Mouse (Mus musculus) midbrain, embryonic 13.5 days (tissue): ENCODE data around the gene Lrpap1. TPM values are rescaled to one million over a fixed set of nuclear protein-coding genes. Genes with fewer than 3 reads are reported as not detected.

Experiments used
- ATAC-seq: fragments of 200-750 bp; cut with Nextera tagmentation; 2 replicates; pipeline ENCODE4 v1.8.0; 2017; ENCODE audit warnings: mild to moderate bottlenecking, moderate TSS enrichment, moderate library complexity
- H3K27ac ChIP-seq: fragments of 300-500 bp; sonication (generic); 2 replicates; pipeline ENCODE4 v1.5.1; 2015; ENCODE audit warnings: inconsistent platforms, mild to moderate bottlenecking, moderate library complexity
- H3K27me3 ChIP-seq: fragments of 300-500 bp; sonication (generic); 2 replicates; pipeline ENCODE4 v1.6.1; 2015; ENCODE audit warnings: mild to moderate bottlenecking, inconsistent platforms
- H3K36me3 ChIP-seq: fragments of 300-500 bp; sonication (generic); 2 replicates; pipeline ENCODE4 v1.6.1; 2015; ENCODE audit warnings: mild to moderate bottlenecking, inconsistent platforms
- H3K4me1 ChIP-seq: fragments of 300-500 bp; sonication (generic); replicated peaks from 2 replicates; pipeline ENCODE4 v1.6.1; 2015; ENCODE audit warnings: inconsistent platforms
- H3K4me2 ChIP-seq: fragments of 300-500 bp; sonication (generic); replicated peaks from 2 replicates; pipeline ENCODE4 v1.6.1; 2015; ENCODE audit warnings: moderate library complexity, mild to moderate bottlenecking, inconsistent platforms
- H3K4me3 ChIP-seq: fragments of 300-500 bp; sonication (generic); replicated peaks from 2 replicates; pipeline ENCODE4 v1.5.1; 2015; ENCODE audit warnings: mild to moderate bottlenecking, inconsistent platforms
- H3K9ac ChIP-seq: fragments of 300-500 bp; sonication (generic); replicated peaks from 2 replicates; pipeline ENCODE4 v1.6.1; 2015; ENCODE audit warnings: mild to moderate bottlenecking, inconsistent platforms
- H3K9me3 ChIP-seq: fragments of 300-500 bp; sonication (generic); 2 replicates; pipeline ENCODE4 v1.6.1; 2016; ENCODE audit warnings: mild to moderate bottlenecking, inconsistent platforms
- WGBS: fragments of 180-500 bp; shearing (Covaris S2); methylation state at CpG from one replicate; pipeline ENCODE4 v1.1.7; 2015; 5-methylcytosine and 5-hydroxymethylcytosine counted together
- polyA plus RNA-seq: library from polyadenylated mRNA; unstranded; fragments of >200 nt; fragmentation: Nextera tagmentation; extraction: Ambion mirVana; gene quantifications from 2 replicates; pipeline ENCODE4 v1.2.1, GENCODE M21; 2015

Lrpap1 gene
- polyA plus RNA-seq, 1 experiment from 2014 or later, result 114 TPM

DNA sequence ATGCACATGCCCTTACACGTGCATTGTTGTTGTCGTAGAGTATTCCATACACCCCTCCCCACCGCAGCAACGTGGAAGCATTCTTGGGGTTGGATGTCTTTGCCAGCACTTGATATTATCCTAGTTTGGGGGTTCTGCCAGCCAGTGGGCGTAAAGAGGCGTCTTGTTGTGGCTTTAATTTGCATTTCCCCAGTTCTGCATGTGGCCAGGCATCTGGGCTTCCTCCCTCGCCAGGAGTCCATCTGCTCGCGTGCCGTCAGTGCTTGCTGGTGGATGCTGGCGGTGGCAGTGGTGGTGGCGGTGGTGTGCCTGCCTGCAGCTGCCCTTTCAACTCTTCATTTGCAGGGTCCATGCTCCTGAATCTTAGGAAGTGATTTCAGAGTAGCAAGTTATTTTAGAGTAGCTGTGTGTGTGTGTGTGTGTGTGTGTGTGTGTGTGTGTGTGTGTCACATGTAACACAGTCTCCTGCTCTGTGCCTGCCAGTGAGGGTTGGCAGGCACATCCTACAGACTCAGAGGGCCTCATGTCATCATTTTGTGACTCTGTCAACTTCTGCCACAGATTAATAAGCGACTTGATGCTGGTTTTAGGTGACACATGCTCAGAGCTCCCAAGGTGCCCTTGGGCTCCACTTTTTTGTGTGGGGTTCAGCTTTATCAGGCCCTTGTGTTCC lies 32.1 kb upstream of the Lrpap1 start:
- no peaks in the 10 kb centered on the region for H3K36me3 ChIP-seq
- peak; percentile 56; the same call in 1 of the 2 replicates for ATAC-seq
- H3K9ac ChIP-seq, result no peak overlapping the region
- 68% methylated on average over 13 of the region's 13 CpGs for WGBS
- no peak overlapping the region for H3K4me3 ChIP-seq
- H3K9me3 ChIP-seq, result no peaks in the 10 kb centered on the region
- H3K4me1 ChIP-seq, result peaks cover 9% of the 10 kb centered on the region; the same call in 1 of the 2 replicates
- no peak overlapping the region for H3K4me2 ChIP-seq
- no peaks in the 10 kb centered on the region for H3K27me3 ChIP-seq
- H3K27ac ChIP-seq, result no peak overlapping the region; the same call in 1 of the 2 replicates

DNA sequence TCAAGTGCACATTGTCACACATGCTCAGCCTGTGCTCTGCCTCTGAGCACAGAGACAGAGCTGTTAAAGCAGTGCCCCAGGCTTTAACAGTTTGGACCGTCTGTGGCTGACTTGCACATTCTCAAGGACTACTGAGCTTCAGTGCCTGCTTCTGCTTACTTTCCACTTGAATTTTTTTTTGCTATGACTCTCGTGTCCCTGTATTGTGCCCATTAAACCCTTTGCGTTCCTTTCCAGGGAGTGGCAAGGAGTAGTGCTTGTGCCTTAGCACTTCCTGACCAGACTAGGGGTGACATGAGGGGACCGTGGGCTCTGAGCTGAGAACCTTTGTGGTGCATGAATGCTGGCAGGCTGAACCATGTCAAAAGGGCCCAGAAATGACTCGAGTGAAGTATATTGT lies 30.3 kb upstream of the Lrpap1 start:
- peaks cover 4% of the 10 kb centered on the region; the same call in 1 of the 2 replicates for H3K4me1 ChIP-seq
- 77% methylated on average over 5 of the region's 5 CpGs for WGBS
- H3K4me3 ChIP-seq, result no peak overlapping the region
- H3K9ac ChIP-seq, result no peak overlapping the region
- H3K9me3 ChIP-seq, result no peaks in the 10 kb centered on the region
- no peak for ATAC-seq
- no peak overlapping the region for H3K27ac ChIP-seq
- H3K27me3 ChIP-seq, result 0 out of 2 replicates have a peak, but pooled peaks cover 3% of the 10 kb centered on the region
- H3K36me3 ChIP-seq, result no peaks in the 10 kb centered on the region
- no peak overlapping the region for H3K4me2 ChIP-seq

DNA sequence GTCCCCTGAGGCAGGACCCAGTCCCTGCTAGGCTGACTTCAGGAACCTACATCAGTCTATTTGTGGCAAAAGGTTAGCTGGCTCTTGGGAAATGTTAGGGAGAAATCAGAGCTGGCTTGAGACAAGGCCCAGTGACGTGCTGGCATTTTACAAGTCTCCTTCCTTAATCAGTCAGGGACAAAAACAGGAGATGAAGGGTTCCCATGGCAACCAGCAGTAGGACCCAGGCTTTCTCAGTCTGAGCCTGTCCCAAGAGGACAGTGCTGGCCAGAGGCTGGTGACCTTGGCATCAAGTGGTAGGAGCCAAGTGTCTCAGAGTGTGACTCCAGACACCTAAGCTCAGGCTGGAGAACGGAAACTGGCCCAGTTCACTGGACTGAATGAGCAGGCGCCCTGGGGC lies 28.7 kb upstream of the Lrpap1 start:
- Histone ChIP-seq H3K27me3 (0 out of 2 replicates have a peak, but pooled peaks cover 3% of the 10 kb centered on the region), H3K9me3 (no peaks in the 10 kb centered on the region), H3K4me2 (no peak overlapping the region), H3K27ac (no peak overlapping the region), H3K4me3 (no peak overlapping the region), H3K36me3 (no peaks in the 10 kb centered on the region), H3K9ac (no peak overlapping the region), H3K4me1 (0 out of 2 replicates have a peak, but pooled peaks cover 4% of the 10 kb centered on the region)
- ATAC-seq, result no peak
- WGBS, result 59% methylated on average over 3 of the region's 3 CpGs

DNA sequence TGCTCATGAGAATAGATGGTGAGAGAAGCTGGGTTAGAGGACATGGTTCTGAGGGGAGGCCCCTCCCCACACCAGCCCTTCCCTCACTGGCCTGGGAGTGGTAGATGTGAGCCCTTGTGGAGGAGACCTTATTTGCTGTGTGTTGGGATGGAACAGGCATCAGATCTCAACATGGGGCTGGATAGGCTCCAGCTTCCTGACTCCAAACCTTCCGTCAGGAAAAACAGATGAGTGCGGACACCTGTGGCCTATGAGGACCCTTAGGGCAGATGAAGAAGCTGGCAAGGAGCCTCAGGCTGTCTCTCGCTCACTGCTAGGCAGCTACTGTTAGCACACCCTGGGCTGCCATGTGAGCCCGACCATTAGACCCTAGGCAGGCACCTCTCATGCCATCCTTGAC lies 27.9 kb upstream of the Lrpap1 start:
- ATAC-seq, result no peak
- 96% methylated on average over 4 of the region's 4 CpGs for WGBS

DNA sequence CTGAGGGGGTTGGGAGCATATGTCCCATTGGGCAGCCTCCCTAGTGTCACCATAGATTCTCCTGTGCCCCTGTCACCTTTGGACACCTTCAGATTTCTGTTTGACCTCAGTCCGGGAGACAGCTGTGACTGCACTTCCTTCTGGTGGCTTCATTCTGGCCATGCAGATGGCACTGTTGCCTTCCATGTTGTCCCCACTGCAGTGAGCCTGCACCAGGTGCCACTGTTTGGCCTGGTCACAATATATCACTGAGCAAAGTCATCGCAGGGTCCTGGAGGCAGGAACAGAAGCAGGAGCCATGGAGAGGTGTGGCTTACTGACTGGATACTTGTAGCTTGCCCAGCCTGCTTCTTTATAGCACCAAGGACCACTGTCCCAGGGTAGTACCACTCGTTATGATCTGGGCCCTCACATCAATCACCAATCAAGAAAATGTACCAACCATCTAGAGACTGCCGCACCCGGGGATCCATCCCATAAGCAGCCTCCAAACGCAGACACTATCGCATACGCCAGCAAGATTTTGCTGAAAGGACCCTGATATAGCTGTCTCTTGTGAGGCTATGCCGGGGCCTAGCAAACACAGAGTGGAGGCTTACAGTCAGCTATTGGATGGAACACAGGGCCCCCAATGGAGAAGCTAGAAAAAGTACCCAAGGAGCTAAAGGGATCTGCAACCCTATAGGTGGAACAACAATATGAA lies 26.9 kb upstream of the Lrpap1 start:
- Histone ChIP-seq H3K9me3 (no peaks in the 10 kb centered on the region), H3K9ac (no peak overlapping the region; the same call in 1 of the 2 replicates), H3K27me3 (0 out of 2 replicates have a peak, but pooled peaks cover 3% of the 10 kb centered on the region), H3K27ac (no peak overlapping the region), H3K36me3 (no peaks in the 10 kb centered on the region), H3K4me2 (no peak overlapping the region), H3K4me3 (no peak overlapping the region), H3K4me1 (no peaks in the 10 kb centered on the region)
- no peak for ATAC-seq
- 90% methylated on average over 9 of the region's 9 CpGs for WGBS

More for the DNA sequence above, 27.9 kb upstream of the Lrpap1 start:
- 0 out of 2 replicates have a peak, but pooled peaks cover 4% of the 10 kb centered on the region for H3K4me1 ChIP-seq
- no peak overlapping the region for H3K9ac ChIP-seq
- H3K36me3 ChIP-seq, result no peaks in the 10 kb centered on the region
- no peak overlapping the region for H3K4me2 ChIP-seq
- no peaks in the 10 kb centered on the region for H3K9me3 ChIP-seq
- H3K4me3 ChIP-seq, result no peak overlapping the region
- H3K27me3 ChIP-seq, result 0 out of 2 replicates have a peak, but pooled peaks cover 3% of the 10 kb centered on the region
- no peak overlapping the region for H3K27ac ChIP-seq

DNA sequence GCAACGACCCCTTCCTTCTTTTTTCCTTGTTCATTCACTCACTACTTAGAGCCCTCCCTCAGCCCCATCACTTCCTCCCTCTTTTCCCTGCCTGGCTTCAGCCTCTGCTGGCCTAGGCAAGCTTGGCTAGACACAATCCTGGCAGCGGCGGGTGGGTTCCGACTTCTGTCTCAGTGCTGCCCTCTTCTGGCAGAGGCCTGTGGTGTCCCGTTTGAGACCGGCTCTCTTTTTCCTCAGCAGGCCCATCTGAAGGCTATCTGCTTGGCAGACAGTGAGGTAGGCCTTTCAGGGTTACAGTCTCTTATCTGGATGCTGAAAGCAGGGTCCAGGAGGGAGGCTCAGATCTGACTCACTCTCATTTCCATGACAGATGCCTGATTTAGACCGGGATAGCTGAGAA lies 26.2 kb upstream of the Lrpap1 start:
- WGBS, result 5% methylated on average over 7 of the region's 7 CpGs
- H3K4me3 ChIP-seq, result no peak overlapping the region
- H3K4me1 ChIP-seq, result no peaks in the 10 kb centered on the region
- no peak overlapping the region for H3K4me2 ChIP-seq
- H3K27me3 ChIP-seq, result 0 out of 2 replicates have a peak, but pooled peaks cover 3% of the 10 kb centered on the region
- no peak overlapping the region for H3K27ac ChIP-seq
- no peaks in the 10 kb centered on the region for H3K9me3 ChIP-seq
- H3K9ac ChIP-seq, result no peak overlapping the region
- ATAC-seq, result peak; percentile 79
- no peaks in the 10 kb centered on the region for H3K36me3 ChIP-seq

DNA sequence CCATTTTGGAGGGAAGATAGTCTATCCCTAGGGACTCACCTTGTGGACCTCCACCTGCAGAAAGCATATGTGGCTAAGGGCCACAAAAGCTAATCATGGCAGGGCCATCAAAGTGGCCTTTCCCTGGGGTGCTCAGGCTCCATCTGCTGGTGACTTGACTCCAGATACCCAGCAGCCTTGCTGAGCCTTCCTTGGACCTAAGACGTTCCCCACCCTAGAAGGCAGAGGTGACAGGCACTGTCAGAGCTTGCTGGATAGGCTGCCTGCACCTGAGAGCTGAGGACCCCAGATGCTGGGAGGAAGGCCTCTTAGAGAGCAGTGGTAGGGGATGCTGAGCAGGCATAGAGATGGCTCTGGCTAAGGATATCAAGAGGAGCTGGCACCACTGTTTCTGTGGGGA lies 25.7 kb upstream of the Lrpap1 start:
- H3K27me3 ChIP-seq, result 0 out of 2 replicates have a peak, but pooled peaks cover 3% of the 10 kb centered on the region
- no peak overlapping the region for H3K4me3 ChIP-seq
- H3K36me3 ChIP-seq, result no peaks in the 10 kb centered on the region
- no peak overlapping the region for H3K4me2 ChIP-seq
- H3K9me3 ChIP-seq, result no peaks in the 10 kb centered on the region
- H3K27ac ChIP-seq, result no peak overlapping the region
- H3K4me1 ChIP-seq, result no peaks in the 10 kb centered on the region
- WGBS, result 44% methylated on average over 1 of the region's 1 CpGs
- 0 out of 2 replicates have a peak, but pooled peaks have one; percentile 20 for ATAC-seq
- H3K9ac ChIP-seq, result no peak overlapping the region

DNA sequence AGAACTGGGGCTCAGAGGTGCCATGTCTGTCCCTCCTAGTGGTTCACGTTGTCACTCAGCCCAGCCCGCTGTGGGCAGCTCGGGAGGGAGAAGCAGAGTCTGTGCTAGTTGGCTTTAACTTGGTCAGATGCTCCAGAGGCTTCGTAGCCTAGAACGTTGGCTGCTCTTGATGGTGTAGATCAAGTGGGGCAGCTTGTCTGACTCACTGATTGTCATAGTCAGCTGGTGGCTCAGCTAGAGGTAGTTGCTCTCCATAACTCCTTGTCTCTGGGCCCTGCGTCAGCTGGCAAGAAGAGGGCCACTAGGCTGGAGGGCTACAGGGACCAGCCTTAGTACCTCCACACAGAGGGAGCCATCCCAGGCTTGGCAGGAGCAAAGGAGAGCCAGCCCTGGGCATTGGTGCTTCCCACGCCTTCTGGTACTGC lies 24.2 kb upstream of the Lrpap1 start:
- no peaks in the 10 kb centered on the region for H3K36me3 ChIP-seq
- no peak overlapping the region for H3K4me2 ChIP-seq
- 92% methylated on average over 7 of the region's 7 CpGs for WGBS
- 0 out of 2 replicates have a peak, but pooled peaks cover 3% of the 10 kb centered on the region for H3K27me3 ChIP-seq
- no peaks in the 10 kb centered on the region for H3K4me1 ChIP-seq
- H3K27ac ChIP-seq, result no peak overlapping the region
- H3K4me3 ChIP-seq, result no peak overlapping the region
- ATAC-seq, result no peak
- H3K9me3 ChIP-seq, result no peaks in the 10 kb centered on the region
- H3K9ac ChIP-seq, result no peak overlapping the region

DNA sequence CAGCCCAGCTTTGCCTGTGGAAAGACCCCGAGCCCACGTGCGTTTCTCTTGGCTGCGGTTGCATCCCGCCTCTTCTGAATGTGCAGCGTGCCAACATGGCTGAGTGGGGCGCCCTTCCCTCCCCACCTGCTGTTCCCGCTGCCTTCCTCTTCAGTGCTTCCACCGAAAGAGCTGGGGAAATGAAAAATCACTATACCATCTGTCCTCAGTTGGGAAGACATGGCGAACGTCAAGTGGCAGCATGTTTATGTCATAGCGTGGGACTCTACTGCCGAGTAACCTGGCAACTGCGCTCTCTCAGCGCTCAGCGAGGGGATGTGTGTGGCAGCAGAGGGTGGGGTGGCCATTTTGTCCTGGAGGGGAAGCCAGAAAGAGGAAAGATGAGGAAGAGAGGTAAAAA lies 23.6 kb upstream of the Lrpap1 start:
- no peak overlapping the region for H3K9ac ChIP-seq
- 84% methylated on average over 16 of the region's 16 CpGs for WGBS
- H3K4me3 ChIP-seq, result no peak overlapping the region
- H3K27me3 ChIP-seq, result 0 out of 2 replicates have a peak, but pooled peaks cover 3% of the 10 kb centered on the region
- no peaks in the 10 kb centered on the region for H3K9me3 ChIP-seq
- no peak for ATAC-seq
- no peaks in the 10 kb centered on the region for H3K36me3 ChIP-seq
- no peak overlapping the region for H3K27ac ChIP-seq
- H3K4me1 ChIP-seq, result no peaks in the 10 kb centered on the region
- H3K4me2 ChIP-seq, result no peak overlapping the region

DNA sequence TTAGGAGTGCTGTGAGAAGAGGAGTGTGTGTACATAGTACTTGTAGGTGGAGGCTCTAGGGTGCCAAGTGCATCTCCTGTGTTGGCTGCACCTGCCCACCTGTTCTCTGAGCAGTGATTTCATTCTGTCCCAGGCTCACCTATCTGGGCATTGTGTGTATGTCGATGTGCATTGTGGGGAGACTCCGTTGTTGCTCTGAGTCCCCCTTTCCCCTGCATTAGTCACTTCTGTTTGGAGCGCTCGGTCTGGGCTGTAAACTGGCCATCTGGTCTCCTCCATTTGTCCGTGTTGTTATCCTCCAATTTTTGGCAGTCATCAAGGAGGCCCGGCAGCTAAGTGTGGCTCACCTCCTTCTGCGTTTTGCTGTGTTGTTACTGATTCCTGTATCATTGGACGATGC lies 14.5 kb upstream of the Lrpap1 start:
- no peaks in the 10 kb centered on the region for H3K36me3 ChIP-seq
- no peaks in the 10 kb centered on the region for H3K4me1 ChIP-seq
- no peaks in the 10 kb centered on the region for H3K9me3 ChIP-seq
- no peak overlapping the region for H3K4me3 ChIP-seq
- no peak overlapping the region for H3K27ac ChIP-seq
- ATAC-seq, result no peak
- 84% methylated on average over 8 of the region's 8 CpGs for WGBS
- H3K4me2 ChIP-seq, result no peak overlapping the region
- no peaks in the 10 kb centered on the region for H3K27me3 ChIP-seq
- H3K9ac ChIP-seq, result no peak overlapping the region

DNA sequence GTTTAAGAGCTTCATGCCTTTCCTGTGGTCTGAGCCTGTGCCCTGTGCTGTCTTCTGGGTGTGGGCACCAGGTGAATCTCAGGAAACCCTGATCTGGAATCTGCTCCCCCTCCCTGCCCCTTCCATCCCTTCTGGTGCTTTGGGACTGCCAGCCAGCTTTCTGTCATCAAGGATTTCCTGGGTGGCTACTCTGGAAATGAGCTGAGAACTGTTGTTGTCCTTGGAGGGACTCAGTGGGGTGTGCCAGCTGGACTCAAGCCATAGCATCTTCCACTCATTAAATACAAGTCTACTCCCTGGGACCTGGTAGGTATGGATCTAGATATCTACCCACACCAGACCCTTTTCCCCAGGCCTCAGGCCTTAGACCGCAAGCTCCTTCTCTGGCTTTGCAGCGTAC lies 12.9 kb upstream of the Lrpap1 start:
- ATAC-seq, result no peak
- no peak overlapping the region for H3K27ac ChIP-seq
- no peaks in the 10 kb centered on the region for H3K4me1 ChIP-seq
- no peak overlapping the region for H3K9ac ChIP-seq
- H3K27me3 ChIP-seq, result no peaks in the 10 kb centered on the region
- H3K9me3 ChIP-seq, result no peaks in the 10 kb centered on the region
- H3K4me2 ChIP-seq, result no peak overlapping the region
- no peaks in the 10 kb centered on the region for H3K36me3 ChIP-seq
- WGBS, result 94% methylated on average over 2 of the region's 2 CpGs
- no peak overlapping the region for H3K4me3 ChIP-seq

DNA sequence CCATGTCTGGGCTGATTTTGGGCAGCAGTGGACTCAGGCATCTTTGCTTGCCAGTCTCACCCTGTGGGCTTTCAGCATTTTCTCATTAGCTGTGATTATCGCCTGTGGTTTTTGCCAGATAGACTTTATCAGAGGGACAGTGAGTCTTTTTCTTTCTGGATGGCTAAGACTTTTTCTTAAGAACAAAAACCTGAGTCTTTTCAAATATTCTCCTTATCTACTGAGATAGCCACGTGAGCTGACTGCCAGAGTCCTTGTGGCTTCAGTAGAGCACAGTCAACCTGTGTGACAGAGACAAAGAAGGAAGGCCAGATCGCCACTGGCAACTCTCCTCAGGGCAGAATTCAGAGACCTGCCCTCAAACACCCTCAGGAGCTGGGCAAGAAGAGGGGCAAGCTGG lies 12.1 kb upstream of the Lrpap1 start:
- H3K36me3 ChIP-seq, result no peaks in the 10 kb centered on the region
- H3K4me2 ChIP-seq, result no peak overlapping the region
- no peaks in the 10 kb centered on the region for H3K4me1 ChIP-seq
- no peaks in the 10 kb centered on the region for H3K27me3 ChIP-seq
- no peak overlapping the region for H3K4me3 ChIP-seq
- WGBS, result 74% methylated on average over 3 of the region's 3 CpGs
- no peak overlapping the region for H3K27ac ChIP-seq
- no peak overlapping the region for H3K9ac ChIP-seq
- H3K9me3 ChIP-seq, result no peaks in the 10 kb centered on the region
- ATAC-seq, result no peak
